Mouse (Mus musculus) cerebellum, adult 2 months (tissue): Measurements from ENCODE around the gene Xpc. TPM values are rescaled to one million over a fixed set of nuclear protein-coding genes. Genes with fewer than 3 reads are reported as not detected.

Source experiments
- DNase-seq, 2 experiments: peaks; one replicate each; pipeline ENCODE4 v3.0.0; 2021
- H3K27ac ChIP-seq: fragments of 200-500 bp; 2 replicates; pipeline ENCODE4 v1.5.1; 2012; ENCODE audit warnings: low read length, control low read depth, inconsistent platforms; ENCODE audit not compliant: insufficient read depth
- H3K27me3 ChIP-seq: fragments of 200-500 bp; 2 replicates; pipeline ENCODE4 v1.6.1; 2012; ENCODE audit warnings: inconsistent platforms, mild to moderate bottlenecking, low read length, moderate library complexity; ENCODE audit not compliant: control insufficient read depth, insufficient read depth
- H3K4me1 ChIP-seq: fragments of 200-500 bp; 2 replicates; pipeline ENCODE4 v1.6.1; 2011; ENCODE audit warnings: low read length; ENCODE audit not compliant: control insufficient read depth, insufficient read depth
- H3K4me3 ChIP-seq: fragments of 200-500 bp; replicated peaks from 2 replicates; pipeline ENCODE3; 2011; ENCODE audit warnings: mild to moderate bottlenecking, low read depth, low read length, control low read depth; ENCODE audit not compliant: insufficient read depth
- CTCF ChIP-seq: fragments of 200-500 bp; IDR thresholded peaks from 2 replicates; pipeline ENCODE4 v1.5.1; 2011; ENCODE audit warnings: low read depth, mild to moderate bottlenecking, control low read depth, low read length, moderate library complexity, borderline replicate concordance; ENCODE audit not compliant: insufficient read depth
- POLR2A ChIP-seq: fragments of 200-500 bp; IDR thresholded peaks from 2 replicates; pipeline ENCODE4 v1.6.1; 2011; ENCODE audit warnings: low read length, control low read depth, borderline replicate concordance; ENCODE audit not compliant: insufficient read depth
- WGBS: fragments of 180-500 bp; shearing (Covaris S2); methylation state at CpG from one replicate; pipeline ENCODE4 v1.1.7; 2018; 5-methylcytosine and 5-hydroxymethylcytosine counted together
- polyA plus RNA-seq: library from polyadenylated mRNA; depleted of rRNA; stranded (reverse); fragments of >200 nt; gene quantifications from 2 replicates; pipeline ENCODE4 v1.2.3, GENCODE M21; 2012

Gene Xpc
- polyA plus RNA-seq, 1 experiment, result 13.2 TPM

DNA sequence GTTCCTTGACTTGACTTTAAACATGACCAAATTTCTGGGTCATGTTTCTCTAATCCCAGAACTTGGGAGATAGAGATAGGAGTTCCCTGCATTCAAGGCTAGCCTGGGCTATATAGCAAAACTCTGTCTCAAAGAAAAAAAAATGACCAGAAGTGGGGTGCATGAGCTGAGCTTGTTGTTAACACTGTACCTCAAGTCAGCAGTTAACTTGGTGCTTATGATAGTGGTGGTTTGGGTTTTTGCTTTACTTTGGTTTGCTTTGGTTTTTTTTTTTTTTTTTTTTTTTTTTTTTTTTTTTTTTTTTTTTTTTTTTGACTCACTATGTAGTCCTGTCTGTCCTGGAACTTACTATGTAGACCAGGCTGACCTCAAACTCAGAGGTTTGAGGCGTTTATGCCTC, 31.6 kb upstream of the Xpc start:
- H3K4me1 ChIP-seq, result no peaks in the 10 kb centered on the region
- 55% methylated on average over 1 of the region's 1 CpGs for WGBS

DNA sequence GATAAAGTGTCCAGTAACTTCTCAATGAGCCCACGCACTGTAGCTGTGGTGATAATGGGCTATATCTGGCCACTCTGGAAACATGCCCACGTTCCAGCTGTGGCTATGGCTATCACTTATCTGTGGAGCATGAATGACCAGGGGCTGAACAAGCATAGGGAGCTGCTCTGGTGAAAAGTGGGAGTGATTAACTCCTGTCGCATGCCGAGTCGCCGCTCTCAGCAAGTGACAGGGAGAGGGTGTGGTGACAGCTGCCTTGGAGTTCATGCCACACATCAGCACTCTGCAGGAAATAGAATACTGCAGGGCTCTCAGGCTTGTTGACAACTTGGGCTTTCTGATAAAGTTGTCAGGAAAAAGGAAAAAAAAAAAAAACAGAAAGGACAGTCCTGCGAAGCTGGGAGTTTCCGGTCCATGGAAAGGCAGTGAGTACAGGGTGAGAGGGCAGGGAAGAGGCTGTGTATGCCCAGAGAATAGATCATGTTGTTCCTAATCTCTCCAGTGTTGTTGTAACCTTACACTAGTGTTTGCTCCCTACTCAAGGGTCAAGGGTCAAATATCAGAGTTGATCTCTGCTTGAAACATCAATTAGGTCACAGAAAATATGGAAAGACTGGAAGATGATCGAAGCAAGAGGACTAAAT, 30.7 kb upstream of the Xpc start:
- Histone ChIP-seq H3K4me1 (no peaks in the 10 kb centered on the region), H3K4me3 (no peak overlapping the region), H3K27me3 (no peaks in the 10 kb centered on the region; the same call in 1 of the 2 replicates), H3K27ac (no peak overlapping the region)
- DNase-seq, result no peak
- TF ChIP-seq CTCF (no peak), POLR2A (no peak)
- WGBS, result 63% methylated on average over 9 of the region's 9 CpGs

More for the DNA sequence above, 31.6 kb upstream of the Xpc start:
- TF ChIP-seq CTCF (no peak), POLR2A (no peak)
- Histone ChIP-seq H3K27me3 (no peaks in the 10 kb centered on the region; the same call in 1 of the 2 replicates), H3K27ac (no peak overlapping the region), H3K4me3 (no peak overlapping the region)
- no peak for DNase-seq

DNA sequence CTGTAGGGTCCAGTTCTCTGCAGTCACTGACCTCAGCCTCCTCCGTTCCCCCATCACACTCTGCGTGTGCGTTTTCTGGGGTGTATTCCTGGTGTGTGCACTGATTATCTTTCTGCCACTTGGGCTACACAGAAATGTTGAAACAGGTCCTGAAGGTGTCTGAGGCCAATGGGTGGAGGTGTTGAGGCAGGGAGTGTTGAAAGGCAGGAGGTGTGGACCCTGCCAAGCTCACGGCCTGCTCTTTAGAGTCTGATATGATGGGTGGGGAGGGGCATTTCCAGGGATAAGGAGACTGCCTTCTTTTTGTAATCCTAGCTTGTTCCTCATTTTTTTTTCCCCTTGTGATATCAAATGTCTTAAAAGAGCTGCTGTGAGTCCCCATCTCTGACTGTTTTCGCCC, 27.4 kb upstream of the Xpc start:
- H3K27me3 ChIP-seq, result peaks cover 2% of the 10 kb centered on the region; the same call in 1 of the 2 replicates
- H3K4me3 ChIP-seq, result no peak overlapping the region
- WGBS, result 88% methylated on average over 5 of the region's 5 CpGs
- no peak overlapping the region for H3K27ac ChIP-seq
- TF ChIP-seq POLR2A (no peak), CTCF (no peak)
- no peak for DNase-seq
- no peaks in the 10 kb centered on the region for H3K4me1 ChIP-seq

DNA sequence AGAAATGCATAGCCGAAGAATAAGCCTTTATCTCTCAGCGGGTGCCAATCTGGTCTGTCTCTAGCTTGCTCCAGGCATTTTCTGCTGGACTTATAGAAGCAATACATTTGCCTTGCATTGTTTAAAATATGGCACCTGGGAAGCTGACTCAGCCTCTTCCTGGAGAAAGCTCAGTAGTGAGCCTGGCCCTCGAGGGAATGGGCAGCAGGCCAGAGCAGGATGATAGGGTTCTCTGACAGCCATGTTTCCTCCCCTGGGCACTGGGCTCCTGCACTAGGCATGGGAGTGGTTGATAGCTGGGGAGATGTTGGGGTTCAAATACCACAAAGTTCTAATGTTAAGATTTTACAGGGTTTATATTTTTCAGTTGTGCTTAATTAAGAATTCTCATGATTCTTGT, 25.6 kb upstream of the Xpc start:
- Histone ChIP-seq H3K27ac (no peak overlapping the region), H3K27me3 (peaks cover 2% of the 10 kb centered on the region; the same call in 1 of the 2 replicates), H3K4me3 (no peak overlapping the region), H3K4me1 (no peaks in the 10 kb centered on the region)
- no peak for TF ChIP-seq POLR2A
- no peak for TF ChIP-seq CTCF
- WGBS, result 38% methylated on average over 3 of the region's 3 CpGs
- DNase-seq, result no peak

DNA sequence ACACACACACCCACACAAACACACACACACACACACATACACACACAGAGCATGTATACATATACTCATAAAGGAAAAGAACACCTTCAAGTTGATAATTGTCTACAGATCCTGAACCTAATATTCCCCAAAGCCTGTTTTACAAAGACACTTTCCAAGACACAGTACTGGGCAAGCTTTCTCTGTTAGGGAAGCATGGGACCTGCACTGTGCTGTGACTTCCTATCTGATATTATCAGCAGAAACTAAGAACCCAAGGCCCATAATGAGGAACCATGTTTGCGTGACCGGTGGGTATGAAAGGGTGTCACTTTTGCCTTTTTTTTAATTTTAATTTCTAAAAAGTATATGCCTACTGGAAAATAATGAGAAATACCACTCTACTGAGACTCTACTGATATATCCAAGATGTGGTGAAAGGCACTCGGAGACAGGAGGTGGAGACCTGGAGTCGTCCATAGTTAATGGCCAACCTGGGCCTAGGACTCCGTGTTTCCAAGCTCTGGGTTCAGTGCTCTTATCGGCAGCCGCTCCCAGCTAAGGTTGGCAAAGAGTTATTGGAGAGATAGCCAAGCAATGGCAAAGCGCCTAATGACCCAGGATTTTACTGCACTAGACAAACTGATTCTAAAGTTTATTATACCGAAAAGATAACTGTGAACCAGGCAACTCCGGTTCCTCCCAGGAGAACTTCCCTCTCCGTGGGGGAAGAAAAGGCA, 20.5 kb upstream of the Xpc start:
- no peak for DNase-seq
- no peak overlapping the region for H3K4me3 ChIP-seq
- no peaks in the 10 kb centered on the region for H3K4me1 ChIP-seq
- TF ChIP-seq POLR2A (no peak), CTCF (no peak)
- no peak overlapping the region for H3K27ac ChIP-seq
- WGBS, result 51% methylated on average over 11 of the region's 11 CpGs
- H3K27me3 ChIP-seq, result peaks cover 2% of the 10 kb centered on the region; the same call in 1 of the 2 replicates

DNA sequence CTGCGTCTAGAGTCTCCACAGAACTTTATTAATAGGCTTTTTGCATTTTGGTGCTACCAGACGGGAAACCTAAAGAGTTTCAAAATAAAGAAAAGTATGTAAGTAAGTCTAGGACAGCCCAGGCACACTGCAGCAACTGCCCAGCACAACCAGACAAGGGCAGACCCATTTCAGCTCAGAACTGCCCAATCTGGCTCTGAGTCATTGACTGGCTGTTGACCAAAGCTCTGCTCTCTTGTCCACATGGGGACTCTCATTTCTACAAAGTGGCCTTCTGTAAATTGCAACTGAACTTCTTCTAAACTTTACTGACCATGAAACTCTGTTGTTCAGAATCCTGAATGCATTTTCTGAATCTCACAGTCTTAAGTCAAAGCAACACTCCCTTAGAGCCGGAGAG, 19.5 kb upstream of the Xpc start:
- DNase-seq, result no peak
- no peak for TF ChIP-seq CTCF
- no peak overlapping the region for H3K27ac ChIP-seq
- WGBS, result 53% methylated on average over 3 of the region's 3 CpGs
- H3K27me3 ChIP-seq, result peaks cover 2% of the 10 kb centered on the region; the same call in 1 of the 2 replicates
- H3K4me1 ChIP-seq, result no peaks in the 10 kb centered on the region
- no peak overlapping the region for H3K4me3 ChIP-seq

DNA sequence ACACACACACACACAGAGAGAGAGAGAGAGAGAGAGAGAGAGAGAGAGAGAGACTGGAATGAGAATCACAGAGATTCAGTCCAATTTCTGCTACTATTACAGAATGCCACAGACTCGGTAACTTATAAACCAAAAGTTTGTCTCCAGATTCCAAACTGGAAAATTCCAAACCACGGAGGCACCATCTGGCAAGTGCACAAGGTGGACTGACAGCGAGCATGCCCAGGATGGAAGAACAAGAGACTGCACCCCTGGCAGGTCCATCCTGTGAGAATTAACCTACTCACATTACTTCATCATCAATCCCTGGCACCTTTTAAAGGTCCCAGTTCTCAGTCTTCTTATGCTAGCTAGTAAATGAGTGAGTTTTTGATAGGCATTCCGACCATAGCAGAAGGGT, 18.6 kb upstream of the Xpc start:
- H3K27me3 ChIP-seq, result peaks cover 2% of the 10 kb centered on the region; the same call in 1 of the 2 replicates
- H3K27ac ChIP-seq, result no peak overlapping the region
- TF ChIP-seq CTCF (no peak), POLR2A (no peak)
- WGBS, result 65% methylated on average over 4 of the region's 4 CpGs
- H3K4me1 ChIP-seq, result no peaks in the 10 kb centered on the region
- H3K4me3 ChIP-seq, result no peak overlapping the region
- no peak for DNase-seq

DNA sequence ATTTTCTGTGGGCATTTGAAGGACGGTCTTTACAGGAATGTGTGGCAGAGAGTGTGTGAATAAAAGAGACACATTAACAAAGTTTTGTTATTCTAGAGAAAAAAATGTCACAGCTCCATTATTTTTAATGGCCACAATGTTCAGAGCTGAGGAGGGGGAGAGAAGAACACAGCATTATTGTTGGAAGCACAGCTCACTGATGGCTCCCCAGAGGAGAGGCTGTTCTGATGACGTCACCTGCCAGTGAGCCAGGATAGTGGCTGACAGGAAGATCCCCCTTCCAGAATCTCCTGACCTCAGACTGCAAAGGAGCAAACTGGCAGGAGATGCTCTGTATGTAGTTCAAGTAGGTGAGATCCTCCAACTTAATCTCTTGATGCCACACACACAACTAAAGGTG, 18.1 kb upstream of the Xpc start:
- 48% methylated on average over 2 of the region's 2 CpGs for WGBS
- Histone ChIP-seq H3K4me1 (no peaks in the 10 kb centered on the region), H3K27ac (no peak overlapping the region), H3K4me3 (no peak overlapping the region), H3K27me3 (peaks cover 2% of the 10 kb centered on the region; the same call in 1 of the 2 replicates)
- no peak for TF ChIP-seq POLR2A
- no peak for TF ChIP-seq CTCF
- DNase-seq, result no peak
